Mouse (Mus musculus) C2C12 (cell line): ENCODE measurements around the gene Nrxn3.

Experiments
- CEBPB ChIP-seq: IDR thresholded peaks from one replicate; pipeline ENCODE4 v1.6.1; 2011; ENCODE audit warnings: low read depth, mild to moderate bottlenecking, control low read depth, moderate library complexity
- CTCF ChIP-seq: IDR thresholded peaks from one replicate; pipeline ENCODE4 v1.5.1; 2011; ENCODE audit not compliant: control insufficient read depth, insufficient read depth, insufficient read length
- FOSL1 ChIP-seq: IDR thresholded peaks from one replicate; pipeline ENCODE4 v1.8.0; 2011; ENCODE audit warnings: mild to moderate bottlenecking, low read length; ENCODE audit not compliant: poor library complexity, insufficient read depth, severe bottlenecking
- MAX ChIP-seq: IDR thresholded peaks from one replicate; pipeline ENCODE4 v1.6.1; 2011; ENCODE audit warnings: mild to moderate bottlenecking, control low read depth
- MYOD1 ChIP-seq: IDR thresholded peaks from one replicate; pipeline ENCODE4 v1.6.1; 2011; ENCODE audit warnings: low read depth; ENCODE audit not compliant: control insufficient read depth, insufficient read length
- MYOG ChIP-seq: IDR thresholded peaks from one replicate; pipeline ENCODE4 v1.6.1; 2011; ENCODE audit not compliant: control insufficient read depth, insufficient read length; ENCODE audit errors: extremely low read depth
- USF1 ChIP-seq: IDR thresholded peaks from one replicate; pipeline ENCODE4 v1.6.1; 2011; ENCODE audit warnings: low read depth, mild to moderate bottlenecking, control low read depth, moderate library complexity

- no peak for TF ChIP-seq CTCF
- no peak for TF ChIP-seq USF1
- TF ChIP-seq MAX = no peak
- no peak for TF ChIP-seq MYOG
- TF ChIP-seq FOSL1 = no peak
- no peak for TF ChIP-seq MYOD1
- TF ChIP-seq CEBPB = no peak
These were observed 383.5 kb downstream of the Nrxn3 start for GRCm38 (mm10) chr12:89106029-89106733.
